Mouse (Mus musculus) cerebellum, postnatal 4 days (tissue): ENCODE data around the gene Ppp1r8.

Source experiments
- DNase-seq, 2 experiments: peaks; one replicate each; pipeline ENCODE4 v3.0.0; 2022; ENCODE audit warnings: low spot score in 2 of 2, mixed read lengths in 1 of 2

The Ppp1r8 gene

DNA sequence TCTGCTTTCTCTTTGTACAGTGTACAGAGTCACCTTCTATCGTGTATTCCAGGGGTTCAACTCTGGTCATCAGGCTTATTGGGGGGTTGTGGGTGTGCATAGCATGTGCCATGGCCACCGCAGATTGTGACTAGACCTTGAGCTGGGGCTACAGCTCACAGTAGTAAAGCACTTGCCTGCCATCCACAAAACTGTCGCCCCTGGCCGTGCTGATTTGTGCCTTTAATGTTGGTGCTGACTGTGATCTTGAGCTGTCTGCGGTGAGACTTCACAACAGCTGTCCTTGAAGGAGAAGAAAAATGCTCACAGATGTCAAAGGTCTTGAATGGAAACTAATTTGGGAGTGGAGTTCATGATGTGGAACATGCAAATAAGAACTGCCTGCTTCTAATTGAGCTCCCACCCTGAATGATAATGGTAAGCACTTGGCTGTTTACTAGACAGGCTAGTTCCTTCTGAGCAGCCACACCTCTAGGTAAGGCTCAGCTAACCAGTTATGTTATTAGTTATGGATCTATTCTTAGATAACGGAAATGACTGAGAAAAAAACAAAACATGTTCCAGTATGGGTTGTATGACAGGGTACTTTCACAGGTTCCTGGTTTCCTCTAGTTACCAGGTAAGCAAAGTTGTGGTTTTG, 64.3 kb downstream of the Ppp1r8 start:
- no peak for DNase-seq
